10 mouse cellular contexts compared by ENCODE assay signal in the genomic region with DNA sequence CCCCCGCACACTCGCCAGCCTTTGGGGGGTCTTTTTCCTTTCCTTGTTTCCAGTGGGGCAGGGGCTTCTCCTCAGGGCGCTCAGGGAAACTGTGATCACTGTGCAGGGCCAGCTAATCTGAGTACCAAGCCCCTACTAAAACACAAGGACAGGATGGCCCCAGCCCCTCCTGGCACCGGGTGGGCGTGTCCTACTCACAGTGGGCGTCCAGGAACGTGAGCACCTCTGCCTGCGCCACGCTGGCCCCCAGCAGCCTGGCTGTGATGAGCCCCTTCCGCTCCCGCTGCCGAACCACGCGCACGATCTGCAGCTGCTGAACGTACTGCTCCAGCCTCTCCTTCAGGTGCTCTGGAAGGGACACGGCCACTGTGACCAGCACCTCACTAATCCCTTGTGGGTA. TPM values are rescaled to one million over a fixed set of nuclear protein-coding genes. Genes with fewer than 3 reads are reported as not detected.
DNase-seq lines count a peak whose midpoint lies in the region; ATAC-seq lines count a peak whose summit lies in the region.
"Had no signal": no experiment of that assay in that cellular context is flagged by ENCODE, and none has a peak within 500 bp of the region (broad histone marks: within the 10 kb centered on the region; RNA-seq: fewer than 3 reads in every experiment).

No protein-coding gene starts in this region.

- H3K4me3 ChIP-seq in kidney, embryonic 16.5 days (ENCODE audit: low read length): peak overlapping the region; percentile 8; the same call in 1 of the 2 replicates
- H3K4me3 ChIP-seq in embryonic facial prominence, embryonic 15.5 days (replicated peaks): peak overlapping the region; percentile 4; the same call in 1 of the 2 replicates
- 0 out of 2 replicates have a peak overlapping the region, but pooled peaks have one; percentile 6 for H3K4me3 ChIP-seq in hindbrain, embryonic 15.5 days
- no peak overlapping the region; the same call in 1 of the 2 replicates for H3K4me3 ChIP-seq in neural tube, embryonic 13.5 days

- DNase-seq in kidney, postnatal 4 days: no peak
- DNase-seq in cerebellum, adult 9-11 months: no peak
- no peak for DNase-seq in gastrocnemius, adult 8-10 months (ENCODE audit: low spot score in 2 of 2)
- DNase-seq: cerebellum, postnatal 25 days; layer of hippocampus, adult 9-11 months; lung, postnatal 14 days had no signal

- 3% methylated on average over 17 of the region's 17 CpGs for WGBS in kidney, embryonic 16.5 days
- WGBS in embryonic facial prominence, embryonic 15.5 days: 7% methylated on average over 17 of the region's 17 CpGs
- WGBS in hindbrain, embryonic 15.5 days: 15% methylated on average over 17 of the region's 17 CpGs
- 10% methylated on average over 17 of the region's 17 CpGs for WGBS in neural tube, embryonic 13.5 days

- ATAC-seq in kidney, embryonic 16.5 days (ENCODE audit: low FRiP score, low TSS enrichment): peak; percentile 52; the same call in 1 of the 2 replicates
- ATAC-seq in embryonic facial prominence, embryonic 15.5 days (ENCODE audit: insufficient number of reproducible peaks, low FRiP score, low TSS enrichment, low read depth): no peak
- no peak for ATAC-seq in hindbrain, embryonic 15.5 days (ENCODE audit: low FRiP score, low read depth)
- no peak for ATAC-seq in neural tube, embryonic 13.5 days (ENCODE audit: low read depth)

- H3K9me3 ChIP-seq in kidney, embryonic 16.5 days (ENCODE audit: low read length): no peaks in the 10 kb centered on the region
- H3K9me3 ChIP-seq in embryonic facial prominence, embryonic 15.5 days (replicated peaks): no peaks in the 10 kb centered on the region
- no peaks in the 10 kb centered on the region for H3K9me3 ChIP-seq in hindbrain, embryonic 15.5 days
- no peaks in the 10 kb centered on the region for H3K9me3 ChIP-seq in neural tube, embryonic 13.5 days

- no peaks in the 10 kb centered on the region for H3K36me3 ChIP-seq in kidney, embryonic 16.5 days (ENCODE audit: insufficient read depth, low read length)
- H3K36me3 ChIP-seq in embryonic facial prominence, embryonic 15.5 days: no peaks in the 10 kb centered on the region
- no peaks in the 10 kb centered on the region for H3K36me3 ChIP-seq in hindbrain, embryonic 15.5 days
- no peaks in the 10 kb centered on the region for H3K36me3 ChIP-seq in neural tube, embryonic 13.5 days

- H3K4me2 ChIP-seq in kidney, embryonic 16.5 days (replicated peaks; ENCODE audit: low read depth, low read length): peak overlapping the region; percentile 42
- H3K4me2 ChIP-seq in embryonic facial prominence, embryonic 15.5 days (replicated peaks): peak overlapping the region; percentile 34
- H3K4me2 ChIP-seq in hindbrain, embryonic 15.5 days: peak overlapping the region; percentile 33
- H3K4me2 ChIP-seq in neural tube, embryonic 13.5 days: peak overlapping the region; percentile 29

- 0 out of 2 replicates have a peak overlapping the region, but pooled peaks have one; percentile 17 for H3K9ac ChIP-seq in kidney, embryonic 16.5 days (replicated peaks; ENCODE audit: low read length)
- H3K9ac ChIP-seq in embryonic facial prominence, embryonic 15.5 days: no peak overlapping the region
- no peak overlapping the region for H3K9ac ChIP-seq in hindbrain, embryonic 15.5 days
- H3K9ac ChIP-seq in neural tube, embryonic 13.5 days: 0 out of 2 replicates have a peak overlapping the region, but pooled peaks have one; percentile 41

- no peak overlapping the region for H3K27ac ChIP-seq in kidney, embryonic 16.5 days (ENCODE audit: low read length)
- H3K27ac ChIP-seq in embryonic facial prominence, embryonic 15.5 days (replicated peaks): no peak overlapping the region
- no peak overlapping the region for H3K27ac ChIP-seq in hindbrain, embryonic 15.5 days (replicated peaks)
- H3K27ac ChIP-seq in neural tube, embryonic 13.5 days (replicated peaks): no peak overlapping the region

- H3K27me3 ChIP-seq in kidney, embryonic 16.5 days (ENCODE audit: insufficient read depth, low read length): peaks cover 9% of the 10 kb centered on the region; the same call in 1 of the 2 replicates
- peaks cover 15% of the 10 kb centered on the region for H3K27me3 ChIP-seq in embryonic facial prominence, embryonic 15.5 days
- H3K27me3 ChIP-seq in hindbrain, embryonic 15.5 days: no peaks in the 10 kb centered on the region
- peaks cover 15% of the 10 kb centered on the region for H3K27me3 ChIP-seq in neural tube, embryonic 13.5 days

- H3K4me1 ChIP-seq in kidney, embryonic 16.5 days (ENCODE audit: insufficient read depth, low read length): peaks cover 21% of the 10 kb centered on the region
- peaks cover 7% of the 10 kb centered on the region for H3K4me1 ChIP-seq in embryonic facial prominence, embryonic 15.5 days
- peaks cover 8% of the 10 kb centered on the region for H3K4me1 ChIP-seq in hindbrain, embryonic 15.5 days (replicated peaks)
- H3K4me1 ChIP-seq in neural tube, embryonic 13.5 days (replicated peaks): peaks cover 6% of the 10 kb centered on the region; the same call in 1 of the 2 replicates

RNA-seq across cellular contexts. Expression of gene Cela1, which starts 16.2 kb away (rescaled TPM):
- polyA plus RNA-seq in kidney, embryonic 16.5 days (2015; fragmentation: Nextera tagmentation; extraction: Ambion mirVana): 27.1 and 41.9 TPM in 2 replicates
- polyA plus RNA-seq in embryonic facial prominence, embryonic 15.5 days (2015; fragmentation: Nextera tagmentation; extraction: Ambion mirVana): 4.5 and 5.3 TPM in 2 replicates
- polyA plus RNA-seq in hindbrain, embryonic 15.5 days (2015; fragmentation: Nextera tagmentation; extraction: Ambion mirVana): 1.2 and 1.3 TPM in 2 replicates
- polyA plus RNA-seq in neural tube, embryonic 13.5 days (2015; fragmentation: Nextera tagmentation; extraction: Ambion mirVana): 1.2 and 2.5 TPM in 2 replicates
- under 1 TPM in 1 of 4 experiments, not detected in 3; 0.35 TPM for total RNA-seq in gastrocnemius, adult 8-10 months (2022)

RNA-seq across cellular contexts. Expression of gene Galnt6, which starts 25.3 kb away (rescaled TPM):
- 0.87 and 1.1 TPM in 2 replicates for polyA plus RNA-seq in kidney, embryonic 16.5 days (2015; fragmentation: Nextera tagmentation; extraction: Ambion mirVana)
- 4.0 and 4.5 TPM in 2 replicates for polyA plus RNA-seq in embryonic facial prominence, embryonic 15.5 days (2015; fragmentation: Nextera tagmentation; extraction: Ambion mirVana)
- 0.14 and 0.25 TPM in 2 replicates for polyA plus RNA-seq in hindbrain, embryonic 15.5 days (2015; fragmentation: Nextera tagmentation; extraction: Ambion mirVana)
- polyA plus RNA-seq in neural tube, embryonic 13.5 days (2015; fragmentation: Nextera tagmentation; extraction: Ambion mirVana): 0.28 and 0.38 TPM in 2 replicates
- total RNA-seq in gastrocnemius, adult 8-10 months (2022): under 1 TPM in 1 of 4 experiments, not detected in 3; 0.07 TPM

RNA-seq across cellular contexts. Expression of gene Bin2, which starts 34.6 kb away (rescaled TPM):
- 2.1 and 3.0 TPM in 2 replicates for polyA plus RNA-seq in kidney, embryonic 16.5 days (2015; fragmentation: Nextera tagmentation; extraction: Ambion mirVana)
- 5.2 and 5.7 TPM in 2 replicates for polyA plus RNA-seq in embryonic facial prominence, embryonic 15.5 days (2015; fragmentation: Nextera tagmentation; extraction: Ambion mirVana)
- polyA plus RNA-seq in hindbrain, embryonic 15.5 days (2015; fragmentation: Nextera tagmentation; extraction: Ambion mirVana): 1.6 and 2.2 TPM in 2 replicates
- 2.8 and 3.7 TPM in 2 replicates for polyA plus RNA-seq in neural tube, embryonic 13.5 days (2015; fragmentation: Nextera tagmentation; extraction: Ambion mirVana)
- total RNA-seq in gastrocnemius, adult 8-10 months (2022): under 1 TPM in 2 of 4 experiments, not detected in 2; 0.36 to 0.40 TPM

RNA-seq across cellular contexts. Expression of gene Slc4a8, which starts 57.6 kb away (rescaled TPM):
- polyA plus RNA-seq in kidney, embryonic 16.5 days (2015; fragmentation: Nextera tagmentation; extraction: Ambion mirVana): 8.4 and 8.7 TPM in 2 replicates
- polyA plus RNA-seq in embryonic facial prominence, embryonic 15.5 days (2015; fragmentation: Nextera tagmentation; extraction: Ambion mirVana): 4.8 TPM in 2 replicates
- polyA plus RNA-seq in hindbrain, embryonic 15.5 days (2015; fragmentation: Nextera tagmentation; extraction: Ambion mirVana): 26.7 and 27.1 TPM in 2 replicates
- polyA plus RNA-seq in neural tube, embryonic 13.5 days (2015; fragmentation: Nextera tagmentation; extraction: Ambion mirVana): 17.9 and 20.3 TPM in 2 replicates
- 1 to 10 TPM in 2 of 4 experiments, under 1 TPM in 2; 0.65 to 1.6 (median 1.2) TPM for total RNA-seq in gastrocnemius, adult 8-10 months (2022)

Comparison
In these comparisons a context has a peak if more than half of its experiments do, and no peak if none do; other contexts are left out.
1. H3K9ac ChIP-seq: peak in kidney, embryonic 16.5 days (single experiment) and neural tube, embryonic 13.5 days (single experiment); none in embryonic facial prominence, embryonic 15.5 days (single experiment) and hindbrain, embryonic 15.5 days (single experiment).
2. Peak in every context shown above with its lines, with median percentiles within 50 percentile points of each other: H3K4me2 ChIP-seq.